In the genomic region with DNA sequence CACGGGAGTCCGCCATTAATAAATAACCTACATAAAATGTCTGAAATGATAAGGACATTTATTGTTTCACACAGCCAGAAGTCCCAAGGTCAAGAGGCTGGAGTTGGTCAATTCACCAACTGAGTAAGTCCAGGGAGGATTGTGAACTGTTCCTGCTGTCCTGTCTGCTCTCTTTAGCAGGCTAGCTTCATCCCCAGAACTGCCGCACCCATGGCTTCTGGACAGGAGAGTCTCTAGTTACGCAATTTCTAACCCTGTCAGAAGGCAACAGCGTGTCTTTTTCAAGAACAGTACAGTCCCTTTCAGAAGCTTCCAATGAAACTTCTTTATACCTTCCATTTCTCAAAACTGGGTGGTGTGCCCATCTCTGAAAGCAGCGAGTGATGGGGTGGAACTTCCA, we compare ENCODE assay signal across 13 mouse cellular contexts. TPM values are rescaled to one million over a fixed set of nuclear protein-coding genes. Genes with fewer than 3 reads are reported as not detected.
"Had no signal": no experiment of that assay in that cellular context is flagged by ENCODE, and none has a peak within 500 bp of the region (broad histone marks: within the 10 kb centered on the region; RNA-seq: fewer than 3 reads in every experiment).

No protein-coding gene starts in this region.

- H3K9me3 ChIP-seq: limb, embryonic 13.5 days; liver, embryonic 15.5 days; lung, embryonic 15.5 days; midbrain, embryonic 13.5 days had no signal

- H3K27ac ChIP-seq: limb, embryonic 13.5 days; liver, embryonic 15.5 days; lung, embryonic 15.5 days; midbrain, embryonic 13.5 days; stomach, postnatal 0 days had no signal

- H3K4me3 ChIP-seq: limb, embryonic 13.5 days; liver, embryonic 15.5 days; lung, embryonic 15.5 days; midbrain, embryonic 13.5 days had no signal

- H3K4me1 ChIP-seq: liver, embryonic 15.5 days; lung, embryonic 15.5 days had no signal

- DNase-seq: kidney, adult 8-10 months; kidney, postnatal 25 days; right cerebral cortex, postnatal 14 days; thymus, postnatal 4 days had no signal

- H3K4me2 ChIP-seq: limb, embryonic 13.5 days; liver, embryonic 11.5 days; liver, embryonic 15.5 days; lung, embryonic 15.5 days; midbrain, embryonic 13.5 days had no signal

- H3K36me3 ChIP-seq: limb, embryonic 13.5 days; liver, embryonic 15.5 days; lung, embryonic 15.5 days; midbrain, embryonic 13.5 days had no signal

- H3K9ac ChIP-seq: limb, embryonic 13.5 days; liver, embryonic 15.5 days; lung, embryonic 15.5 days; midbrain, embryonic 13.5 days had no signal

- ATAC-seq: hindbrain, embryonic 16.5 days; inflammation-experienced regulatory T-cells, adult 6 months; midbrain, embryonic 13.5 days had no signal

RNA-seq across cellular contexts. Expression of a gene that starts 1.9 kb away (rescaled TPM):
- total RNA-seq: megakaryocyte progenitor cell, adult 5-6 weeks had no signal
- polyA plus RNA-seq: inflammation-experienced regulatory T-cells, adult 6 months had no signal
